26 mouse cellular contexts compared by ENCODE assay signal in genomic region chr5:131096824-131097223, GRCm38 (mm10).
DNase-seq lines count a peak whose midpoint lies in the region; ATAC-seq lines count a peak whose summit lies in the region.
"Had no signal": no experiment of that assay in that cellular context is flagged by ENCODE, and none has a peak within 500 bp of the region (broad histone marks: within the 10 kb centered on the region; RNA-seq: fewer than 3 reads in every experiment).

No protein-coding gene starts in this region.

- no peaks in the 10 kb centered on the region for H3K4me1 ChIP-seq in heart, embryonic 12.5 days (replicated peaks)
- H3K4me1 ChIP-seq: embryonic facial prominence, embryonic 12.5 days; heart, embryonic 13.5 days; hindbrain, embryonic 15.5 days; lung, embryonic 15.5 days had no signal

- no peaks in the 10 kb centered on the region for H3K36me3 ChIP-seq in heart, embryonic 12.5 days
- H3K36me3 ChIP-seq: embryonic facial prominence, embryonic 12.5 days; G1E; heart, embryonic 13.5 days; hindbrain, embryonic 10.5 days; hindbrain, embryonic 15.5 days; lung, embryonic 15.5 days; midbrain, embryonic 12.5 days had no signal

- no peak overlapping the region for H3K27ac ChIP-seq in heart, embryonic 12.5 days (ENCODE audit: poor library complexity, severe bottlenecking)
- H3K27ac ChIP-seq: embryonic facial prominence, embryonic 12.5 days; heart, adult 2 months; heart, embryonic 13.5 days; hindbrain, embryonic 10.5 days; hindbrain, embryonic 15.5 days; lung, embryonic 15.5 days; midbrain, embryonic 12.5 days had no signal

- H3K4me3 ChIP-seq in heart, embryonic 12.5 days: no peak overlapping the region
- H3K4me3 ChIP-seq: embryonic facial prominence, embryonic 12.5 days; heart, adult 2 months; heart, embryonic 13.5 days; hindbrain, embryonic 10.5 days; hindbrain, embryonic 15.5 days; lung, embryonic 15.5 days; midbrain, embryonic 12.5 days had no signal

- no peaks in the 10 kb centered on the region for H3K27me3 ChIP-seq in heart, embryonic 12.5 days (replicated peaks)
- H3K27me3 ChIP-seq: embryonic facial prominence, embryonic 12.5 days; heart, embryonic 13.5 days; hindbrain, embryonic 15.5 days; lung, embryonic 15.5 days; midbrain, embryonic 12.5 days; Patski had no signal

- no peak overlapping the region for H3K9ac ChIP-seq in heart, embryonic 12.5 days
- H3K9ac ChIP-seq: embryonic facial prominence, embryonic 12.5 days; heart, embryonic 13.5 days; hindbrain, embryonic 15.5 days; lung, embryonic 15.5 days; midbrain, embryonic 12.5 days had no signal

- H3K9me3 ChIP-seq in heart, embryonic 12.5 days (replicated peaks): peaks cover 8% of the 10 kb centered on the region; the same call in 1 of the 2 replicates
- H3K9me3 ChIP-seq: embryonic facial prominence, embryonic 12.5 days; heart, embryonic 13.5 days; hindbrain, embryonic 15.5 days; lung, embryonic 15.5 days; midbrain, embryonic 12.5 days had no signal

- WGBS in heart, embryonic 12.5 days: 85% methylated on average over 4 of the region's 4 CpGs

- H3K4me2 ChIP-seq in heart, embryonic 12.5 days: no peak overlapping the region
- H3K4me2 ChIP-seq: embryonic facial prominence, embryonic 12.5 days; heart, embryonic 13.5 days; hindbrain, embryonic 15.5 days; lung, embryonic 15.5 days; midbrain, embryonic 12.5 days had no signal

- ATAC-seq in heart, embryonic 12.5 days (ENCODE audit: insufficient number of reproducible peaks, low FRiP score): no peak
- ATAC-seq: forebrain, embryonic 16.5 days; inflammation-experienced regulatory T-cells, adult 6 months; Patski had no signal

- peak; percentile 31 for DNase-seq in adrenal gland, postnatal 10 days
- no peak for DNase-seq in adrenal gland, adult 8-10 months
- DNase-seq in heart, adult 11 months: peak; percentile 85
- peak; percentile 25 for DNase-seq in NIH3T3 (ENCODE audit: low read depth)
- DNase-seq in gastrocnemius, postnatal 25 days: peak; percentile 23
- DNase-seq in kidney, postnatal 25 days: no peak
- DNase-seq: cerebellum, adult 11-12 months; cerebellum, adult 9-11 months; embryo, embryonic 11 days; heart, postnatal 10 days; kidney, adult 11 months; kidney, postnatal 14 days; liver; thymus, postnatal 4 days had no signal

Comparison
In these comparisons a context has a peak if more than half of its experiments do, and no peak if none do; other contexts are left out.
1. DNase-seq: peak in adrenal gland, postnatal 10 days (single experiment), heart, adult 11 months (single experiment), NIH3T3 (single experiment) and gastrocnemius, postnatal 25 days (single experiment); none in adrenal gland, adult 8-10 months (single experiment) and kidney, postnatal 25 days (0 of 2).